Mouse (Mus musculus) kidney, adult 2 months (tissue): Measurements from ENCODE around the gene Dhx32.

Source experiments
- CTCF ChIP-seq: fragments of 200-500 bp; conservative IDR thresholded peaks from 2 replicates; pipeline ENCODE4 v1.5.1; 2011; ENCODE audit warnings: low read depth, mild to moderate bottlenecking, control low read depth, low read length, moderate library complexity, mixed read lengths; ENCODE audit not compliant: insufficient read depth, insufficient read length
- POLR2A ChIP-seq: fragments of 200-500 bp; IDR thresholded peaks from one replicate; pipeline ENCODE4 v1.6.1; 2011; ENCODE audit warnings: low read depth, low read length, control low read depth

DNA sequence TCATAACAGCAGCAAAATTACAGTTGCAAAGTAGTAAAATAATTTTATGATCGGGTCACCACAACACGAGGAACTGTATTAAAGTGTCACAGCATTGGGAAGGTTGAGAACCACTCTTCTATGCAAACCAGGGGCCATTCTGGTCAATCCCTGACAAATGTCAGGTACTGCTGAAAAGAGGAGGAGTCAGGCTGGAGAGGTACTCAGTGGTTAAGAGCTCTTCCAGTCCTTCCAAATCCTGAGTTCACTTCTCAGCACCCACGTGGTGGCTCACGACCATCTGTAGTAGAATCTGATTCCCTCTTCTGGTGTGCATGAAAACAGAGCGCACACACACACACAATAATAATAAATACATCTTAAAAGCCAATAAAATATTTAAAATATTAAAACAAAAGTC, 31.4 kb downstream of the Dhx32 start:
- TF ChIP-seq CTCF (no peak), POLR2A (no peak)
